Mouse (Mus musculus): ENCODE results near the gene Dpf3. TPM values are rescaled to one million over a fixed set of nuclear protein-coding genes. Genes with fewer than 3 reads are reported as not detected.
A peak's percentile ranks its signal among the peaks of the same experiment; 100 is the strongest.

The Dpf3 gene
- polyA plus RNA-seq, 1 experiment from 2014 or later = 6.4 TPM

- peaks cover 18% of the 10 kb centered on the region; the same call in 1 of the 2 replicates for H3K4me1 ChIP-seq
- DNase-seq (ENCODE audit: low spot score) = no peak
- peak overlapping the region; percentile 14; the same call in 1 of the 2 replicates for H3K27ac ChIP-seq (replicated peaks)
- H3K9me3 ChIP-seq (replicated peaks) = no peaks in the 10 kb centered on the region
- WGBS = 87% methylated on average over 11 of the region's 11 CpGs
- no peaks in the 10 kb centered on the region for H3K36me3 ChIP-seq
- no peak overlapping the region for H3K4me3 ChIP-seq
- no peaks in the 10 kb centered on the region for H3K27me3 ChIP-seq (ENCODE audit: low read depth, poor library complexity, severe bottlenecking)
These were observed 178.3 kb downstream of the Dpf3 start for GRCm38 (mm10) chr12:83309031-83309804.

GRCm38 (mm10) chr12:83308627-83309026 is 178.9 kb downstream of the Dpf3 start:
- Histone ChIP-seq H3K27ac (replicated peaks) (peak overlapping the region; percentile 14; the same call in 1 of the 2 replicates), H3K36me3 (no peaks in the 10 kb centered on the region), H3K27me3 (ENCODE audit: low read depth, poor library complexity, severe bottlenecking) (no peaks in the 10 kb centered on the region), H3K4me3 (no peak overlapping the region), H3K4me1 (peaks cover 20% of the 10 kb centered on the region; the same call in 1 of the 2 replicates), H3K9me3 (replicated peaks) (no peaks in the 10 kb centered on the region)
- WGBS = 65% methylated on average over 4 of the region's 4 CpGs
- DNase-seq (ENCODE audit: low spot score) = no peak

- H3K4me1 ChIP-seq = peaks cover 33% of the 10 kb centered on the region
- DNase-seq (ENCODE audit: low spot score) = no peak
- no peaks in the 10 kb centered on the region for H3K36me3 ChIP-seq
- H3K4me3 ChIP-seq = no peak overlapping the region
- H3K27me3 ChIP-seq (ENCODE audit: low read depth, poor library complexity, severe bottlenecking) = no peaks in the 10 kb centered on the region
- 66% methylated on average over 6 of the region's 6 CpGs for WGBS
- H3K27ac ChIP-seq (replicated peaks) = peak overlapping the region; percentile 77
- no peaks in the 10 kb centered on the region for H3K9me3 ChIP-seq (replicated peaks)
These were observed 184.3 kb downstream of the Dpf3 start for GRCm38 (mm10) chr12:83303221-83303620.

GRCm38 (mm10) chr12:83302320-83303153 is 185.0 kb downstream of the Dpf3 start:
- H3K4me3 ChIP-seq = no peak overlapping the region
- H3K36me3 ChIP-seq = no peaks in the 10 kb centered on the region
- H3K27me3 ChIP-seq (ENCODE audit: low read depth, poor library complexity, severe bottlenecking) = no peaks in the 10 kb centered on the region
- peak overlapping the region; percentile 77 for H3K27ac ChIP-seq (replicated peaks)
- WGBS = 25% methylated on average over 18 of the region's 18 CpGs
- H3K9me3 ChIP-seq (replicated peaks) = no peaks in the 10 kb centered on the region
- peak; percentile 42 for DNase-seq (ENCODE audit: low spot score)
- peaks cover 33% of the 10 kb centered on the region for H3K4me1 ChIP-seq

- Histone ChIP-seq H3K9me3 (replicated peaks) (no peaks in the 10 kb centered on the region), H3K36me3 (no peaks in the 10 kb centered on the region), H3K4me3 (no peak overlapping the region), H3K27me3 (ENCODE audit: low read depth, poor library complexity, severe bottlenecking) (no peaks in the 10 kb centered on the region), H3K4me1 (peaks cover 33% of the 10 kb centered on the region), H3K27ac (replicated peaks) (peak overlapping the region; percentile 77)
- WGBS = 64% methylated on average over 18 of the region's 18 CpGs
- DNase-seq (ENCODE audit: low spot score) = no peak
These were observed 185.7 kb downstream of the Dpf3 start for GRCm38 (mm10) chr12:83301616-83302319.

- H3K9me3 ChIP-seq (replicated peaks) = no peaks in the 10 kb centered on the region
- H3K36me3 ChIP-seq = no peaks in the 10 kb centered on the region
- H3K27ac ChIP-seq (replicated peaks) = no peak overlapping the region
- peaks cover 34% of the 10 kb centered on the region for H3K4me1 ChIP-seq
- 88% methylated on average over 5 of the region's 5 CpGs for WGBS
- no peak overlapping the region for H3K4me3 ChIP-seq
- DNase-seq (ENCODE audit: low spot score) = no peak
- H3K27me3 ChIP-seq (ENCODE audit: low read depth, poor library complexity, severe bottlenecking) = no peaks in the 10 kb centered on the region
These were observed 189.2 kb downstream of the Dpf3 start for GRCm38 (mm10) chr12:83298358-83298757.

GRCm38 (mm10) chr12:83295031-83295430 is 192.5 kb downstream of the Dpf3 start:
- H3K36me3 ChIP-seq = no peaks in the 10 kb centered on the region
- H3K27ac ChIP-seq (replicated peaks) = no peak overlapping the region
- no peak overlapping the region for H3K4me3 ChIP-seq
- 72% methylated on average over 8 of the region's 8 CpGs for WGBS
- H3K27me3 ChIP-seq (ENCODE audit: low read depth, poor library complexity, severe bottlenecking) = no peaks in the 10 kb centered on the region
- peaks cover 15% of the 10 kb centered on the region for H3K4me1 ChIP-seq
- H3K9me3 ChIP-seq (replicated peaks) = no peaks in the 10 kb centered on the region
- no peak for DNase-seq (ENCODE audit: low spot score)

GRCm38 (mm10) chr12:83291915-83292314 is 195.6 kb downstream of the Dpf3 start:
- H3K27ac ChIP-seq (replicated peaks) = no peak overlapping the region
- no peak for DNase-seq (ENCODE audit: low spot score)
- peaks cover 5% of the 10 kb centered on the region for H3K4me1 ChIP-seq
- H3K4me3 ChIP-seq = no peak overlapping the region
- WGBS = 84% methylated on average over 5 of the region's 5 CpGs
- no peaks in the 10 kb centered on the region for H3K9me3 ChIP-seq (replicated peaks)
- no peaks in the 10 kb centered on the region for H3K36me3 ChIP-seq
- H3K27me3 ChIP-seq (ENCODE audit: low read depth, poor library complexity, severe bottlenecking) = no peaks in the 10 kb centered on the region

- WGBS = 72% methylated on average over 17 of the region's 17 CpGs
- no peak for DNase-seq (ENCODE audit: low spot score)
- Histone ChIP-seq H3K9me3 (replicated peaks) (no peaks in the 10 kb centered on the region), H3K27me3 (ENCODE audit: low read depth, poor library complexity, severe bottlenecking) (no peaks in the 10 kb centered on the region), H3K27ac (replicated peaks) (peak overlapping the region; percentile 46), H3K36me3 (no peaks in the 10 kb centered on the region), H3K4me1 (peaks cover 5% of the 10 kb centered on the region; the same call in 1 of the 2 replicates), H3K4me3 (no peak overlapping the region)
These were observed 200.7 kb downstream of the Dpf3 start for GRCm38 (mm10) chr12:83286496-83287492.

- 93% methylated on average over 6 of the region's 6 CpGs for WGBS
- H3K4me3 ChIP-seq = no peak overlapping the region
- no peaks in the 10 kb centered on the region for H3K36me3 ChIP-seq
- no peak overlapping the region for H3K27ac ChIP-seq (replicated peaks)
- DNase-seq (ENCODE audit: low spot score) = no peak
- no peaks in the 10 kb centered on the region for H3K27me3 ChIP-seq (ENCODE audit: low read depth, poor library complexity, severe bottlenecking)
- peaks cover 13% of the 10 kb centered on the region; the same call in 1 of the 2 replicates for H3K4me1 ChIP-seq
- H3K9me3 ChIP-seq (replicated peaks) = no peaks in the 10 kb centered on the region
These were observed 203.8 kb downstream of the Dpf3 start for GRCm38 (mm10) chr12:83283591-83284320.

All from midbrain, embryonic 10.5 days (tissue).